Mouse (Mus musculus): ENCODE measurements around the gene Tmem139.

- no peak for TF ChIP-seq POLR2A (IDR thresholded peaks at IDR 0.05; ENCODE audit: extremely low read depth, insufficient read depth, low read length)
- no peak for TF ChIP-seq CTCF (IDR thresholded peaks at IDR 0.05; ENCODE audit: extremely low read depth, insufficient read depth, low read length)
These were observed 13.8 kb upstream of the Tmem139 start for GRCm38 (mm10) chr6:42247981-42248380.
